Mouse (Mus musculus): ENCODE results near the gene Psmc3.
A peak's percentile ranks its signal among the peaks of the same experiment; 100 is the strongest.

Gene Psmc3

GRCm38 (mm10) chr2:91113852-91114251 lies 60.0 kb downstream of the Psmc3 start:
- DNase-seq = no peak

GRCm38 (mm10) chr2:91114781-91115577 lies 61.2 kb downstream of the Psmc3 start:
- DNase-seq = peak; percentile 100

- DNase-seq = no peak
Observed at GRCm38 (mm10) chr2:91115578-91115970, 61.8 kb downstream of the Psmc3 start.

Data from cerebellum, adult 8-10 months (tissue).